Mouse (Mus musculus): ENCODE measurements around the gene Kcnc3.

- TF ChIP-seq GATA1 (IDR thresholded peaks at IDR 0.05; ENCODE audit: low read length), result no peak
- TF ChIP-seq TAL1 (IDR thresholded peaks at IDR 0.05; ENCODE audit: low read length), result no peak
Measured at GRCm38 (mm10) chr7:44640843-44641605, 50.6 kb downstream of the Kcnc3 start.
